Mouse (Mus musculus): ENCODE data around the gene Sept6. TPM values are rescaled to one million over a fixed set of nuclear protein-coding genes. Genes with fewer than 3 reads are reported as not detected.
A peak's percentile ranks its signal among the peaks of the same experiment; 100 is the strongest.

The Sept6 gene
- polyA plus RNA-seq, 1 experiment: 18.7 TPM

DNA sequence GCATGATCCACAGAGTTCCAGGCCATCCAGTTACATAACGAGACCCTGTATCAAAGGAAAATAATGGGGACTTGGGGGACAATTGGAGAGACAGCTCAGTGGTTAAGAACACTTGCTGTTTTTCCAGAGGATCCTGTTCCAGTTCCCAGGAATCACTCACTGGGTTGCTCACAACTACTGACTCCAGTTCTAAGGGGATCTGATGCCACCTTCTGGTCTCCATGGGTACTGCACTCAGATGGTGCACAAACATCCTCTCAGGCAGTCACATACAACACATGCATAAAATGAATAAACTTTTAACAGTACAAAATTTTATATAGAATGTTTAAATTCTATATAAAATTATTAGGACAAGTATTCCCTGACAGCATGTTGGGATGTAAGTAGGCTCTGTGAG is 106.9 kb downstream of the Sept6 start:
- Histone ChIP-seq H3K4me3 (ENCODE audit: insufficient read depth, poor library complexity, severe bottlenecking) (no peak overlapping the region), H3K79me2 (ENCODE audit: control insufficient read depth, insufficient read depth) (no peaks in the 10 kb centered on the region), H3ac (ENCODE audit: control insufficient read depth, insufficient read length, low read depth) (no peak overlapping the region), H3K79me3 (ENCODE audit: low read depth) (no peaks in the 10 kb centered on the region), H3K27me3 (ENCODE audit: control insufficient read depth, insufficient read depth, insufficient read length) (no peaks in the 10 kb centered on the region), H3K36me3 (ENCODE audit: control insufficient read depth, insufficient read depth) (peaks cover 21% of the 10 kb centered on the region)
- no peak for TF ChIP-seq MAX (IDR thresholded peaks at IDR 0.05)
- TF ChIP-seq CEBPB (IDR thresholded peaks at IDR 0.05; ENCODE audit: low read depth): no peak
- no peak for TF ChIP-seq MYOG (IDR thresholded peaks at IDR 0.05; ENCODE audit: control insufficient read depth, extremely low read depth, insufficient read length)
- TF ChIP-seq USF1 (IDR thresholded peaks at IDR 0.05; ENCODE audit: low read depth): no peak
- TF ChIP-seq MYOD1 (IDR thresholded peaks at IDR 0.05; ENCODE audit: control insufficient read depth, insufficient read length, low read depth): no peak
- TF ChIP-seq CTCF (IDR thresholded peaks at IDR 0.05; ENCODE audit: control insufficient read depth, insufficient read depth, insufficient read length): no peak
- no peak for TF ChIP-seq FOSL1 (IDR thresholded peaks at IDR 0.05; ENCODE audit: insufficient read depth, low read length, poor library complexity, severe bottlenecking)

- Histone ChIP-seq H3ac (ENCODE audit: control insufficient read depth, insufficient read length, low read depth) (peak overlapping the region; percentile 91), H3K4me3 (ENCODE audit: insufficient read depth, poor library complexity, severe bottlenecking) (peak overlapping the region; percentile 41), H3K27me3 (ENCODE audit: control insufficient read depth, insufficient read depth, insufficient read length) (no peaks in the 10 kb centered on the region), H3K79me2 (ENCODE audit: control insufficient read depth, insufficient read depth) (peaks cover 21% of the 10 kb centered on the region), H3K79me3 (ENCODE audit: low read depth) (peaks cover 7% of the 10 kb centered on the region), H3K36me3 (ENCODE audit: control insufficient read depth, insufficient read depth) (peaks cover 5% of the 10 kb centered on the region)
- no peak for TF ChIP-seq CTCF (IDR thresholded peaks at IDR 0.05; ENCODE audit: control insufficient read depth, insufficient read depth, insufficient read length)
- no peak for TF ChIP-seq USF1 (IDR thresholded peaks at IDR 0.05; ENCODE audit: low read depth)
- TF ChIP-seq FOSL1 (IDR thresholded peaks at IDR 0.05; ENCODE audit: insufficient read depth, low read length, poor library complexity, severe bottlenecking): no peak
- no peak for TF ChIP-seq MYOD1 (IDR thresholded peaks at IDR 0.05; ENCODE audit: control insufficient read depth, insufficient read length, low read depth)
- no peak for TF ChIP-seq CEBPB (IDR thresholded peaks at IDR 0.05; ENCODE audit: low read depth)
- TF ChIP-seq MAX (IDR thresholded peaks at IDR 0.05): no peak
- TF ChIP-seq MYOG (IDR thresholded peaks at IDR 0.05; ENCODE audit: control insufficient read depth, extremely low read depth, insufficient read length): no peak
These were observed 116.9 kb downstream of the Sept6 start for GRCm38 (mm10) chrX:36874704-36875128.

- Histone ChIP-seq H3K4me3 (ENCODE audit: insufficient read depth, poor library complexity, severe bottlenecking) (peak overlapping the region; percentile 41), H3K79me2 (ENCODE audit: control insufficient read depth, insufficient read depth) (peaks cover 21% of the 10 kb centered on the region), H3K27me3 (ENCODE audit: control insufficient read depth, insufficient read depth, insufficient read length) (no peaks in the 10 kb centered on the region), H3K79me3 (ENCODE audit: low read depth) (peaks cover 7% of the 10 kb centered on the region), H3ac (ENCODE audit: control insufficient read depth, insufficient read length, low read depth) (peak overlapping the region; percentile 91), H3K36me3 (ENCODE audit: control insufficient read depth, insufficient read depth) (peaks cover 5% of the 10 kb centered on the region)
- TF ChIP-seq USF1 (IDR thresholded peaks at IDR 0.05; ENCODE audit: low read depth): no peak
- no peak for TF ChIP-seq CEBPB (IDR thresholded peaks at IDR 0.05; ENCODE audit: low read depth)
- no peak for TF ChIP-seq FOSL1 (IDR thresholded peaks at IDR 0.05; ENCODE audit: insufficient read depth, low read length, poor library complexity, severe bottlenecking)
- no peak for TF ChIP-seq MYOG (IDR thresholded peaks at IDR 0.05; ENCODE audit: control insufficient read depth, extremely low read depth, insufficient read length)
- no peak for TF ChIP-seq CTCF (IDR thresholded peaks at IDR 0.05; ENCODE audit: control insufficient read depth, insufficient read depth, insufficient read length)
- TF ChIP-seq MYOD1 (IDR thresholded peaks at IDR 0.05; ENCODE audit: control insufficient read depth, insufficient read length, low read depth): no peak
- TF ChIP-seq MAX (IDR thresholded peaks at IDR 0.05): no peak
These were observed 117.4 kb downstream of the Sept6 start for GRCm38 (mm10) chrX:36874178-36874696.

- H3ac ChIP-seq (ENCODE audit: control insufficient read depth, insufficient read length, low read depth): peak within 1 kb of the TSS; percentile 91
- peaks cover 5% of the 10 kb centered on the region for H3K79me3 ChIP-seq (ENCODE audit: low read depth)
- peaks cover 5% of the 10 kb centered on the region for H3K36me3 ChIP-seq (ENCODE audit: control insufficient read depth, insufficient read depth)
- H3K27me3 ChIP-seq (ENCODE audit: control insufficient read depth, insufficient read depth, insufficient read length): no peaks in the 10 kb centered on the region
- peaks cover 21% of the 10 kb centered on the region for H3K79me2 ChIP-seq (ENCODE audit: control insufficient read depth, insufficient read depth)
- peak within 1 kb of the TSS; percentile 41 for H3K4me3 ChIP-seq (ENCODE audit: insufficient read depth, poor library complexity, severe bottlenecking)
- no peak for TF ChIP-seq MYOG (IDR thresholded peaks at IDR 0.05; ENCODE audit: control insufficient read depth, extremely low read depth, insufficient read length)
- no peak for TF ChIP-seq CTCF (IDR thresholded peaks at IDR 0.05; ENCODE audit: control insufficient read depth, insufficient read depth, insufficient read length)
- TF ChIP-seq CEBPB (IDR thresholded peaks at IDR 0.05; ENCODE audit: low read depth): no peak
- TF ChIP-seq USF1 (IDR thresholded peaks at IDR 0.05; ENCODE audit: low read depth): no peak
- no peak for TF ChIP-seq MYOD1 (IDR thresholded peaks at IDR 0.05; ENCODE audit: control insufficient read depth, insufficient read length, low read depth)
- TF ChIP-seq FOSL1 (IDR thresholded peaks at IDR 0.05; ENCODE audit: insufficient read depth, low read length, poor library complexity, severe bottlenecking): no peak
- no peak for TF ChIP-seq MAX (IDR thresholded peaks at IDR 0.05)
These were observed 117.8 kb downstream of the Sept6 start, which contains the start of the genes Ube2a and C330007P06Rik for GRCm38 (mm10) chrX:36873765-36874164. TSS of gene Ube2a (plus strand) at chrX:36873900. TSS of gene C330007P06Rik (minus strand) at chrX:36874111.

GRCm38 (mm10) chrX:36870372-36870771 is 121.2 kb downstream of the Sept6 start:
- Histone ChIP-seq H3ac (ENCODE audit: control insufficient read depth, insufficient read length, low read depth) (no peak overlapping the region), H3K27me3 (ENCODE audit: control insufficient read depth, insufficient read depth, insufficient read length) (no peaks in the 10 kb centered on the region), H3K36me3 (ENCODE audit: control insufficient read depth, insufficient read depth) (no peaks in the 10 kb centered on the region), H3K79me3 (ENCODE audit: low read depth) (peaks cover 3% of the 10 kb centered on the region), H3K4me3 (ENCODE audit: insufficient read depth, poor library complexity, severe bottlenecking) (no peak overlapping the region), H3K79me2 (ENCODE audit: control insufficient read depth, insufficient read depth) (peaks cover 9% of the 10 kb centered on the region)
- TF ChIP-seq CTCF (IDR thresholded peaks at IDR 0.05; ENCODE audit: control insufficient read depth, insufficient read depth, insufficient read length) (no peak), FOSL1 (IDR thresholded peaks at IDR 0.05; ENCODE audit: insufficient read depth, low read length, poor library complexity, severe bottlenecking) (no peak), CEBPB (IDR thresholded peaks at IDR 0.05; ENCODE audit: low read depth) (no peak), USF1 (IDR thresholded peaks at IDR 0.05; ENCODE audit: low read depth) (no peak), MYOG (IDR thresholded peaks at IDR 0.05; ENCODE audit: control insufficient read depth, extremely low read depth, insufficient read length) (no peak)
